Mouse (Mus musculus): Measurements from ENCODE around the gene Birc6. TPM values are rescaled to one million over a fixed set of nuclear protein-coding genes. Genes with fewer than 3 reads are reported as not detected.

Birc6 gene
- 76.8 and 89.7 TPM in 2 replicates for polyA plus RNA-seq (2015; fragmentation: Nextera tagmentation; extraction: Ambion mirVana)

- Histone ChIP-seq H3K4me2 (ENCODE audit: low read depth, low read length) (peak within 1 kb of the TSS; percentile 70), H3K36me3 (ENCODE audit: control insufficient read depth, insufficient read depth, low read length) (no peaks in the 10 kb centered on the region), H3K27me3 (ENCODE audit: control insufficient read depth, insufficient read depth, low read depth, low read length) (no peaks in the 10 kb centered on the region), H3K9ac (ENCODE audit: low read length) (peak within 1 kb of the TSS; percentile 99), H3K4me1 (replicated peaks; ENCODE audit: control insufficient read depth, insufficient read depth, low read length) (peaks cover 19% of the 10 kb centered on the region), H3K9me3 (ENCODE audit: control insufficient read depth, low read length) (no peaks in the 10 kb centered on the region), H3K4me3 (ENCODE audit: low read length) (peak within 1 kb of the TSS; percentile 99), H3K27ac (ENCODE audit: low read length) (peak within 1 kb of the TSS; percentile 100)
- WGBS = 0% methylated on average over 70 of the region's 71 CpGs
- peak; percentile 97 for ATAC-seq (ENCODE audit: low read depth)
These were observed at the start of gene Birc6 for GRCm38 (mm10) chr17:74527729-74528607. TSS of gene Birc6 (plus strand) at chr17:74528295.

- no peaks in the 10 kb centered on the region for H3K27me3 ChIP-seq (ENCODE audit: control insufficient read depth, insufficient read depth, low read depth, low read length)
- WGBS = 84% methylated on average over 14 of the region's 14 CpGs
- H3K9me3 ChIP-seq (ENCODE audit: control insufficient read depth, low read length) = no peaks in the 10 kb centered on the region
- H3K27ac ChIP-seq (ENCODE audit: low read length) = no peak overlapping the region
- no peaks in the 10 kb centered on the region for H3K36me3 ChIP-seq (ENCODE audit: control insufficient read depth, insufficient read depth, low read length)
- H3K9ac ChIP-seq (ENCODE audit: low read length) = no peak overlapping the region
- no peaks in the 10 kb centered on the region for H3K4me1 ChIP-seq (replicated peaks; ENCODE audit: control insufficient read depth, insufficient read depth, low read length)
- H3K4me3 ChIP-seq (ENCODE audit: low read length) = no peak overlapping the region
- ATAC-seq (ENCODE audit: low read depth) = no peak
- no peak overlapping the region for H3K4me2 ChIP-seq (ENCODE audit: low read depth, low read length)
These were observed 47.6 kb upstream of the Birc6 start for GRCm38 (mm10) chr17:74480361-74481069.

GRCm38 (mm10) chr17:74489024-74489900 is 38.8 kb upstream of the Birc6 start, which contains the start of gene Yipf4:
TSS of gene Yipf4 (plus strand) at chr17:74489493.
- peak; percentile 100 for ATAC-seq (ENCODE audit: low read depth)
- Histone ChIP-seq H3K27ac (ENCODE audit: low read length) (peak within 1 kb of the TSS; percentile 90), H3K4me1 (replicated peaks; ENCODE audit: control insufficient read depth, insufficient read depth, low read length) (peaks cover 7% of the 10 kb centered on the region), H3K9ac (ENCODE audit: low read length) (peak within 1 kb of the TSS; percentile 92), H3K27me3 (ENCODE audit: control insufficient read depth, insufficient read depth, low read depth, low read length) (no peaks in the 10 kb centered on the region), H3K4me2 (ENCODE audit: low read depth, low read length) (peak within 1 kb of the TSS; percentile 68), H3K9me3 (ENCODE audit: control insufficient read depth, low read length) (no peaks in the 10 kb centered on the region), H3K4me3 (ENCODE audit: low read length) (peak within 1 kb of the TSS; percentile 95), H3K36me3 (ENCODE audit: control insufficient read depth, insufficient read depth, low read length) (peaks cover 5% of the 10 kb centered on the region)
- WGBS = 4% methylated on average over 57 of the region's 58 CpGs

GRCm38 (mm10) chr17:74489901-74490220 is 38.2 kb upstream of the Birc6 start:
- Histone ChIP-seq H3K27me3 (ENCODE audit: control insufficient read depth, insufficient read depth, low read depth, low read length) (no peaks in the 10 kb centered on the region), H3K4me3 (ENCODE audit: low read length) (peak overlapping the region; percentile 95), H3K36me3 (ENCODE audit: control insufficient read depth, insufficient read depth, low read length) (peaks cover 8% of the 10 kb centered on the region), H3K4me2 (ENCODE audit: low read depth, low read length) (peak overlapping the region; percentile 68), H3K27ac (ENCODE audit: low read length) (peak overlapping the region; percentile 90), H3K9me3 (ENCODE audit: control insufficient read depth, low read length) (no peaks in the 10 kb centered on the region), H3K4me1 (replicated peaks; ENCODE audit: control insufficient read depth, insufficient read depth, low read length) (peaks cover 7% of the 10 kb centered on the region), H3K9ac (ENCODE audit: low read length) (peak overlapping the region; percentile 92)
- WGBS = under 1% methylated on average over 12 of the region's 12 CpGs
- no peak for ATAC-seq (ENCODE audit: low read depth)

- H3K9me3 ChIP-seq (ENCODE audit: control insufficient read depth, low read length) = no peaks in the 10 kb centered on the region
- H3K4me3 ChIP-seq (ENCODE audit: low read length) = no peak overlapping the region
- no peak overlapping the region for H3K27ac ChIP-seq (ENCODE audit: low read length)
- WGBS = 93% methylated on average over 3 of the region's 3 CpGs
- H3K4me1 ChIP-seq (replicated peaks; ENCODE audit: control insufficient read depth, insufficient read depth, low read length) = peaks cover 7% of the 10 kb centered on the region
- ATAC-seq (ENCODE audit: low read depth) = no peak
- H3K9ac ChIP-seq (ENCODE audit: low read length) = no peak overlapping the region
- H3K27me3 ChIP-seq (ENCODE audit: control insufficient read depth, insufficient read depth, low read depth, low read length) = no peaks in the 10 kb centered on the region
- H3K4me2 ChIP-seq (ENCODE audit: low read depth, low read length) = no peak overlapping the region
- peaks cover 14% of the 10 kb centered on the region for H3K36me3 ChIP-seq (ENCODE audit: control insufficient read depth, insufficient read depth, low read length)
These were observed 36.5 kb upstream of the Birc6 start for GRCm38 (mm10) chr17:74491565-74491964.

- Histone ChIP-seq H3K9ac (ENCODE audit: low read length) (no peak overlapping the region), H3K4me2 (ENCODE audit: low read depth, low read length) (no peak overlapping the region), H3K9me3 (ENCODE audit: control insufficient read depth, low read length) (no peaks in the 10 kb centered on the region), H3K36me3 (ENCODE audit: control insufficient read depth, insufficient read depth, low read length) (peaks cover 19% of the 10 kb centered on the region), H3K27me3 (ENCODE audit: control insufficient read depth, insufficient read depth, low read depth, low read length) (no peaks in the 10 kb centered on the region), H3K27ac (ENCODE audit: low read length) (no peak overlapping the region), H3K4me1 (replicated peaks; ENCODE audit: control insufficient read depth, insufficient read depth, low read length) (no peaks in the 10 kb centered on the region), H3K4me3 (ENCODE audit: low read length) (no peak overlapping the region)
- ATAC-seq (ENCODE audit: low read depth) = no peak
- 81% methylated on average over 4 of the region's 4 CpGs for WGBS
These were observed 27.9 kb upstream of the Birc6 start for GRCm38 (mm10) chr17:74500204-74500603.

GRCm38 (mm10) chr17:74501085-74501484 is 27.0 kb upstream of the Birc6 start:
- Histone ChIP-seq H3K9me3 (ENCODE audit: control insufficient read depth, low read length) (no peaks in the 10 kb centered on the region), H3K4me1 (replicated peaks; ENCODE audit: control insufficient read depth, insufficient read depth, low read length) (no peaks in the 10 kb centered on the region), H3K4me2 (ENCODE audit: low read depth, low read length) (no peak overlapping the region), H3K27ac (ENCODE audit: low read length) (no peak overlapping the region), H3K9ac (ENCODE audit: low read length) (no peak overlapping the region), H3K27me3 (ENCODE audit: control insufficient read depth, insufficient read depth, low read depth, low read length) (no peaks in the 10 kb centered on the region), H3K4me3 (ENCODE audit: low read length) (no peak overlapping the region), H3K36me3 (ENCODE audit: control insufficient read depth, insufficient read depth, low read length) (peaks cover 15% of the 10 kb centered on the region)
- no peak for ATAC-seq (ENCODE audit: low read depth)

- Histone ChIP-seq H3K27me3 (ENCODE audit: control insufficient read depth, insufficient read depth, low read depth, low read length) (no peaks in the 10 kb centered on the region), H3K27ac (ENCODE audit: low read length) (no peak overlapping the region), H3K4me3 (ENCODE audit: low read length) (no peak overlapping the region), H3K36me3 (ENCODE audit: control insufficient read depth, insufficient read depth, low read length) (no peaks in the 10 kb centered on the region), H3K4me1 (replicated peaks; ENCODE audit: control insufficient read depth, insufficient read depth, low read length) (no peaks in the 10 kb centered on the region), H3K4me2 (ENCODE audit: low read depth, low read length) (no peak overlapping the region), H3K9ac (ENCODE audit: low read length) (no peak overlapping the region), H3K9me3 (ENCODE audit: control insufficient read depth, low read length) (no peaks in the 10 kb centered on the region)
- no peak for ATAC-seq (ENCODE audit: low read depth)
- WGBS = 66% methylated on average over 2 of the region's 2 CpGs
These were observed 20.2 kb upstream of the Birc6 start for GRCm38 (mm10) chr17:74507934-74508333.

- no peak for ATAC-seq (ENCODE audit: low read depth)
These were observed 19.5 kb upstream of the Birc6 start for GRCm38 (mm10) chr17:74508600-74508999.

More at GRCm38 (mm10) chr17:74508600-74508999, 19.5 kb upstream of the Birc6 start:
- Histone ChIP-seq H3K27me3 (ENCODE audit: control insufficient read depth, insufficient read depth, low read depth, low read length) (no peaks in the 10 kb centered on the region), H3K9ac (ENCODE audit: low read length) (no peak overlapping the region), H3K4me3 (ENCODE audit: low read length) (no peak overlapping the region), H3K9me3 (ENCODE audit: control insufficient read depth, low read length) (no peaks in the 10 kb centered on the region), H3K27ac (ENCODE audit: low read length) (no peak overlapping the region), H3K4me2 (ENCODE audit: low read depth, low read length) (no peak overlapping the region), H3K4me1 (replicated peaks; ENCODE audit: control insufficient read depth, insufficient read depth, low read length) (no peaks in the 10 kb centered on the region), H3K36me3 (ENCODE audit: control insufficient read depth, insufficient read depth, low read length) (no peaks in the 10 kb centered on the region)
- WGBS = 84% methylated on average over 3 of the region's 3 CpGs
